13 mouse cellular contexts compared by ENCODE assay signal in the genomic region with DNA sequence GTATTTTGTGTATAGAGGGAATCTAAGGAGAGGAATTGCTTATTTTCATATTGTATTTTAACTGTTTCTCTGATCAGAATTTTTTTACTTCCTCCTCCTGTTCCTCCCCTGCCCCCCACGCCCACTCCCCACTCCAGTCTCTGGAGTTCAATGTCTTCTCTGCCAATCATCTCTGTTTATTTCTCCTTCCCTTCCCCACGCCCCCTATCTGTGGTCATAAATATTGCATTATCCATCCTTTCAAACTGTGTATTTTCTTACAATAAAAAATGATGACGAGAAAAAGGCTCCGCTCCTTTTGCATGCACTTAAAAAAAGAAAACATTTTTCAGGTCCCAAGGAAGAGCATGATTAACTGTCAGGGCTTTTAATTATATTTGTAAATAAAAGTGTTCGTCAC. TPM values are rescaled to one million over a fixed set of nuclear protein-coding genes. Genes with fewer than 3 reads are reported as not detected.
DNase-seq lines count a peak whose midpoint lies in the region; ATAC-seq lines count a peak whose summit lies in the region.
"Had no signal": no experiment of that assay in that cellular context is flagged by ENCODE, and none has a peak within 500 bp of the region (broad histone marks: within the 10 kb centered on the region; RNA-seq: fewer than 3 reads in every experiment).

No protein-coding gene starts in this region.

- H3K9ac ChIP-seq in hindbrain, embryonic 11.5 days (ENCODE audit: low read depth, low read length): no peak overlapping the region
- H3K9ac ChIP-seq in hindbrain, embryonic 16.5 days (ENCODE audit: low read depth, low read length): no peak overlapping the region
- H3K9ac ChIP-seq in midbrain, embryonic 14.5 days (replicated peaks; ENCODE audit: low read length): no peak overlapping the region
- H3K9ac ChIP-seq in midbrain, embryonic 11.5 days (ENCODE audit: low read length): no peak overlapping the region
- H3K9ac ChIP-seq: hindbrain, embryonic 15.5 days; neural tube, embryonic 12.5 days; stomach, embryonic 15.5 days had no signal

- no peak overlapping the region for H3K4me3 ChIP-seq in hindbrain, embryonic 11.5 days (ENCODE audit: low read depth, low read length)
- H3K4me3 ChIP-seq in hindbrain, embryonic 16.5 days (ENCODE audit: low read length): no peak overlapping the region
- no peak overlapping the region for H3K4me3 ChIP-seq in midbrain, embryonic 14.5 days (replicated peaks; ENCODE audit: low read depth, low read length)
- no peak overlapping the region for H3K4me3 ChIP-seq in midbrain, embryonic 11.5 days (ENCODE audit: low read depth, low read length)
- H3K4me3 ChIP-seq: hindbrain, embryonic 15.5 days; neural tube, embryonic 12.5 days; stomach, embryonic 15.5 days had no signal

- WGBS in hindbrain, embryonic 11.5 days: 74% methylated on average over 5 of the region's 5 CpGs
- 62% methylated on average over 5 of the region's 5 CpGs for WGBS in hindbrain, embryonic 16.5 days
- WGBS in midbrain, embryonic 14.5 days: 69% methylated on average over 5 of the region's 5 CpGs
- WGBS in midbrain, embryonic 11.5 days: 75% methylated on average over 5 of the region's 5 CpGs

- no peak for ATAC-seq in hindbrain, embryonic 11.5 days (ENCODE audit: low FRiP score)
- ATAC-seq in hindbrain, embryonic 16.5 days: no peak
- no peak for ATAC-seq in midbrain, embryonic 14.5 days (ENCODE audit: low FRiP score, low TSS enrichment)
- ATAC-seq in midbrain, embryonic 11.5 days (ENCODE audit: low FRiP score): no peak
- no peak for ATAC-seq in inflammation-experienced regulatory T-cells, adult 6 months

- DNase-seq in hindbrain, embryonic 11.5 days (ENCODE audit: low spot score): peak; percentile 33
- peak; percentile 45 for DNase-seq in midbrain, embryonic 14.5 days
- no peak for DNase-seq in midbrain, embryonic 11.5 days (ENCODE audit: low spot score, missing footprints)
- peak; percentile 16 for DNase-seq in adipocyte (ENCODE audit: low spot score)
- DNase-seq in right cerebral cortex, postnatal 25 days: no peak
- DNase-seq: adrenal gland, adult 2 months; lung, adult 2 months had no signal

- H3K27me3 ChIP-seq in hindbrain, embryonic 11.5 days (ENCODE audit: control insufficient read depth, insufficient read depth, low read length): no peaks in the 10 kb centered on the region
- H3K27me3 ChIP-seq in hindbrain, embryonic 16.5 days (replicated peaks; ENCODE audit: control insufficient read depth, insufficient read depth, low read length): no peaks in the 10 kb centered on the region
- H3K27me3 ChIP-seq in midbrain, embryonic 14.5 days (ENCODE audit: control insufficient read depth, insufficient read depth, low read length): no peaks in the 10 kb centered on the region
- H3K27me3 ChIP-seq in midbrain, embryonic 11.5 days (ENCODE audit: control insufficient read depth, insufficient read depth, low read length): no peaks in the 10 kb centered on the region
- H3K27me3 ChIP-seq: heart, embryonic 13.5 days; hindbrain, embryonic 15.5 days; neural tube, embryonic 12.5 days; stomach, embryonic 15.5 days had no signal

- H3K4me1 ChIP-seq in hindbrain, embryonic 11.5 days (replicated peaks; ENCODE audit: control insufficient read depth, insufficient read depth, low read length): no peaks in the 10 kb centered on the region
- no peaks in the 10 kb centered on the region for H3K4me1 ChIP-seq in hindbrain, embryonic 16.5 days (ENCODE audit: control insufficient read depth, insufficient read depth, low read depth, low read length)
- H3K4me1 ChIP-seq in midbrain, embryonic 14.5 days (ENCODE audit: control insufficient read depth, insufficient read depth, low read length): no peaks in the 10 kb centered on the region
- H3K4me1 ChIP-seq in midbrain, embryonic 11.5 days (ENCODE audit: control insufficient read depth, insufficient read depth, low read length): no peaks in the 10 kb centered on the region
- H3K4me1 ChIP-seq: hindbrain, embryonic 15.5 days; neural tube, embryonic 12.5 days had no signal

- H3K4me2 ChIP-seq in hindbrain, embryonic 11.5 days (replicated peaks; ENCODE audit: low read depth, low read length): no peak overlapping the region
- no peak overlapping the region for H3K4me2 ChIP-seq in hindbrain, embryonic 16.5 days (ENCODE audit: low read length)
- H3K4me2 ChIP-seq in midbrain, embryonic 14.5 days (ENCODE audit: low read length): no peak overlapping the region
- no peak overlapping the region for H3K4me2 ChIP-seq in midbrain, embryonic 11.5 days
- H3K4me2 ChIP-seq: hindbrain, embryonic 15.5 days; neural tube, embryonic 12.5 days; stomach, embryonic 15.5 days had no signal

- H3K9me3 ChIP-seq in hindbrain, embryonic 11.5 days (ENCODE audit: control insufficient read depth, low read length): no peaks in the 10 kb centered on the region
- no peaks in the 10 kb centered on the region for H3K9me3 ChIP-seq in hindbrain, embryonic 16.5 days (ENCODE audit: control insufficient read depth, low read length)
- no peaks in the 10 kb centered on the region for H3K9me3 ChIP-seq in midbrain, embryonic 14.5 days (ENCODE audit: control insufficient read depth, low read length)
- no peaks in the 10 kb centered on the region for H3K9me3 ChIP-seq in midbrain, embryonic 11.5 days (ENCODE audit: control insufficient read depth, low read length)
- H3K9me3 ChIP-seq: heart, embryonic 13.5 days; hindbrain, embryonic 15.5 days; neural tube, embryonic 12.5 days; stomach, embryonic 15.5 days had no signal

- H3K36me3 ChIP-seq in hindbrain, embryonic 11.5 days (ENCODE audit: control insufficient read depth, insufficient read depth, low read length): no peaks in the 10 kb centered on the region
- peaks cover 9% of the 10 kb centered on the region for H3K36me3 ChIP-seq in hindbrain, embryonic 16.5 days (ENCODE audit: control insufficient read depth, insufficient read depth, low read length)
- peaks cover 15% of the 10 kb centered on the region for H3K36me3 ChIP-seq in midbrain, embryonic 14.5 days (ENCODE audit: control insufficient read depth, insufficient read depth, low read length)
- H3K36me3 ChIP-seq in midbrain, embryonic 11.5 days (ENCODE audit: control insufficient read depth, insufficient read depth, low read length): no peaks in the 10 kb centered on the region

- no peak overlapping the region for H3K27ac ChIP-seq in hindbrain, embryonic 11.5 days (ENCODE audit: low read depth, low read length)
- no peak overlapping the region for H3K27ac ChIP-seq in hindbrain, embryonic 16.5 days (ENCODE audit: low read depth, low read length)
- no peak overlapping the region for H3K27ac ChIP-seq in midbrain, embryonic 14.5 days (replicated peaks; ENCODE audit: low read depth, low read length)
- H3K27ac ChIP-seq in midbrain, embryonic 11.5 days (ENCODE audit: low read depth, low read length): no peak overlapping the region
- H3K27ac ChIP-seq: heart, embryonic 13.5 days; hindbrain, embryonic 15.5 days; neural tube, embryonic 12.5 days; stomach, embryonic 15.5 days had no signal

RNA-seq across cellular contexts. Expression of a gene that starts 12.6 kb away (rescaled TPM):
- 867 and 895 TPM in 2 replicates for polyA plus RNA-seq in hindbrain, embryonic 11.5 days (2014; fragmentation: Nextera tagmentation; extraction: Ambion mirVana)
- 1,116 and 1,205 TPM in 2 replicates for polyA plus RNA-seq in hindbrain, embryonic 16.5 days (2015; fragmentation: Nextera tagmentation; extraction: Ambion mirVana)
- polyA plus RNA-seq in midbrain, embryonic 14.5 days (2014; fragmentation: Nextera tagmentation; extraction: Ambion mirVana): 1,041 and 1,069 TPM in 2 replicates
- 893 and 966 TPM in 2 replicates for polyA plus RNA-seq in midbrain, embryonic 11.5 days (2014; fragmentation: Nextera tagmentation; extraction: Ambion mirVana)
- 100 to 1,000 TPM; 125 to 143 (median 133) TPM for polyA plus RNA-seq in inflammation-experienced regulatory T-cells, adult 6 months (2017; shearing (Covaris generic))

RNA-seq across cellular contexts. Expression of a gene that starts 44.1 kb away (rescaled TPM):
- polyA plus RNA-seq in hindbrain, embryonic 11.5 days (2014; fragmentation: Nextera tagmentation; extraction: Ambion mirVana): 1.3 and 2.0 TPM in 2 replicates
- 2.1 and 2.2 TPM in 2 replicates for polyA plus RNA-seq in hindbrain, embryonic 16.5 days (2015; fragmentation: Nextera tagmentation; extraction: Ambion mirVana)
- polyA plus RNA-seq in midbrain, embryonic 14.5 days (2014; fragmentation: Nextera tagmentation; extraction: Ambion mirVana): 0.24 and 1.3 TPM in 2 replicates
- 1.7 and 2.2 TPM in 2 replicates for polyA plus RNA-seq in midbrain, embryonic 11.5 days (2014; fragmentation: Nextera tagmentation; extraction: Ambion mirVana)
- 1 to 10 TPM; 4.1 to 7.8 (median 5.7) TPM for polyA plus RNA-seq in inflammation-experienced regulatory T-cells, adult 6 months (2017; shearing (Covaris generic))

Comparison
In these comparisons a context has a peak if more than half of its experiments do, and no peak if none do; other contexts are left out.
1. DNase-seq: peak in hindbrain, embryonic 11.5 days (single experiment), midbrain, embryonic 14.5 days (single experiment) and adipocyte (single experiment); none in midbrain, embryonic 11.5 days (single experiment) and right cerebral cortex, postnatal 25 days (single experiment).